Mouse (Mus musculus) olfactory bulb, adult 2 months (tissue): ENCODE results near the gene Plcb3. TPM values are rescaled to one million over a fixed set of nuclear protein-coding genes. Genes with fewer than 3 reads are reported as not detected.
"Not testable (repeated sequence)": the region's sequence is repeated elsewhere in the genome, so short reads cannot be mapped to it uniquely, and the experiment has no call there.

Experiments used
- H3K27ac ChIP-seq: fragments of 200-500 bp; 2 replicates; pipeline ENCODE4 v1.5.1; 2012; ENCODE audit warnings: low read depth, low read length; ENCODE audit not compliant: insufficient read depth
- H3K4me1 ChIP-seq: fragments of 200-500 bp; 2 replicates; pipeline ENCODE4 v1.6.1; 2012; ENCODE audit warnings: low read length; ENCODE audit not compliant: control insufficient read depth, insufficient read depth
- H3K4me3 ChIP-seq: fragments of 200-500 bp; 2 replicates; pipeline ENCODE4 v1.5.1; 2012; ENCODE audit warnings: mild to moderate bottlenecking, low read depth, low read length, moderate library complexity; ENCODE audit not compliant: insufficient read depth
- CTCF ChIP-seq: fragments of 200-500 bp; IDR thresholded peaks from 2 replicates; pipeline ENCODE4 v1.5.1; 2012; ENCODE audit warnings: low read depth, mild to moderate bottlenecking, low read length, moderate library complexity; ENCODE audit not compliant: insufficient read depth
- POLR2A ChIP-seq: fragments of 200-500 bp; IDR thresholded peaks from 2 replicates; pipeline ENCODE4 v1.6.1; 2012; ENCODE audit warnings: mild to moderate bottlenecking, low read depth, low read length, moderate library complexity; ENCODE audit not compliant: insufficient read depth
- WGBS: fragments of 180-500 bp; shearing (Covaris S2); methylation state at CpG from one replicate; pipeline ENCODE4 v1.1.7; 2018; 5-methylcytosine and 5-hydroxymethylcytosine counted together
- polyA plus RNA-seq: library from polyadenylated mRNA; stranded (reverse); fragments of >200 nt; gene quantifications from 2 replicates; pipeline ENCODE4 v1.2.4, GENCODE M21; 2012; ENCODE audit warnings: low replicate concordance; ENCODE audit not compliant: missing spikeins, insufficient read depth, insufficient read length

Gene Plcb3
- polyA plus RNA-seq, 1 experiment, result not detected

DNA sequence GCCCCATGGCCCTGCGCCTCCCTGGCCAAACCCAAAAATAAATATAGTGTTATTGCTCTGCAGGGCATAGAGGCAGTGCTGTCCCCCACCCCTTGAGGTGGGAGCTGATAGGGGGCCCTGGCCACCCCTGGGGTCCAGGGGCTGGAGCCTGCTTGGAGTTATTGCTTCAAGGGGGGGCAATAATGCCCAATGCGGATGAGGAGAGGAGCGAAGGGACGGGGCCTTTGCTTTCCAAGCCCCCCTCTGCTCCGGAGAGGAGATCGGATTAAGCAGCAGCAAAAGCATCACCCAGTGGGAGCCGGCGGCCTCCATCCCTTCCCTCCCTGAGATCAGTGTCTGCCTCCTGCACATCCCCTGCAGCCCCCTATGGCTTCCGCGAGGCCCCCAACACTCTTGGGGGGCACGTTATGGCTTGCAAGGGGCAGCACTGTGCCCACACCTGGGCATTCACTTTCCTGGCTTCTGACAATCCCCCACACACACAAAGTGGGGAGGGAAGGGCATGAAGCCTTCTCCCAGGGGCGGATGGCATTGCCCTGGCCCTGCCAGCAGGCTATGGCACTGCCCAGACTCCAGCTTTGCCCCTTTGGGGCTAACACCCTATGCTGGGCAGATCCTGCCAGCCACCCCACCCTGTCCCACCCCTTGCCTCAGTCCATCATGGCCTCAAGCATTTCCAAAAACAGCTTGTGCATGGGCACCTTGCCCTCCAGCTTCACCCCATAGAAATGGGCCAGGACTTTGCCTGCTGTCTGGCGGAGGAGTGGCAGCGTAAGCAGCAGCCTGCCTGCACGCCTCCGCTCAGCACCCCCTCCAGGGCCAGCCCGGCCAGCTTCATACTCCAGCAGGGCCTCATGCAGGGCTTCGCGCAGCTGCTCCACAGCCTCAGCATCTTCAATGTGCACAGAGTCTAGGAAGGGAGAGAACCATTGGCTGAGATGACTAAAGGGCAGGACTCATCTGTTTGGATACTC, 64.9 kb downstream of the Plcb3 start:
- no peak for TF ChIP-seq POLR2A
- TF ChIP-seq CTCF, result no peak
- 75% methylated on average over 19 of the region's 19 CpGs for WGBS
- H3K4me1 ChIP-seq, result peaks cover 36% of the 10 kb centered on the region
- no peak overlapping the region for H3K4me3 ChIP-seq
- H3K27ac ChIP-seq, result no peak overlapping the region

DNA sequence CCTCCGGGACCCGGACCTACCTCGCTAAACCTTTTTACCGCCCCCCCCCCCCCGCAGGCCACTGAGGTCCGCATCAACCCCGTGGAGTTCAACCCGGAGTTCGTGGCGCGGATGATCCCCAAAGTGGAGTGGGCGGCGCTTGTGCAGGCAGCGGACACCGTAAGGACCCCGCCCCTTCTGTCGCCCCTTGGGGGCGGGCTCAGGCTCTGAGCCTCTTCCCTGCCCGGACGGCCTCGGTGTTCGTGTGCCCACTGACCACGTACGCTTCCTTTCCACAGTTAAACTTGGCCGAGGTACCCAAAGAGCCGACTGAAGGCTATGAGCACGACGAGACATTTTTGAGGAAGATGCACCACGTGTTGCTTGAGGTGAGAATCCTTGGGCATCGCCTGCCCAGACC, 66.0 kb downstream of the Plcb3 start:
- WGBS, result 0% methylated on average over 30 of the region's 30 CpGs
- Histone ChIP-seq H3K4me1 (peaks cover 35% of the 10 kb centered on the region), H3K4me3 (peak overlapping the region; percentile 60)
- H3K27ac ChIP-seq, result not testable (repeated sequence)

DNA sequence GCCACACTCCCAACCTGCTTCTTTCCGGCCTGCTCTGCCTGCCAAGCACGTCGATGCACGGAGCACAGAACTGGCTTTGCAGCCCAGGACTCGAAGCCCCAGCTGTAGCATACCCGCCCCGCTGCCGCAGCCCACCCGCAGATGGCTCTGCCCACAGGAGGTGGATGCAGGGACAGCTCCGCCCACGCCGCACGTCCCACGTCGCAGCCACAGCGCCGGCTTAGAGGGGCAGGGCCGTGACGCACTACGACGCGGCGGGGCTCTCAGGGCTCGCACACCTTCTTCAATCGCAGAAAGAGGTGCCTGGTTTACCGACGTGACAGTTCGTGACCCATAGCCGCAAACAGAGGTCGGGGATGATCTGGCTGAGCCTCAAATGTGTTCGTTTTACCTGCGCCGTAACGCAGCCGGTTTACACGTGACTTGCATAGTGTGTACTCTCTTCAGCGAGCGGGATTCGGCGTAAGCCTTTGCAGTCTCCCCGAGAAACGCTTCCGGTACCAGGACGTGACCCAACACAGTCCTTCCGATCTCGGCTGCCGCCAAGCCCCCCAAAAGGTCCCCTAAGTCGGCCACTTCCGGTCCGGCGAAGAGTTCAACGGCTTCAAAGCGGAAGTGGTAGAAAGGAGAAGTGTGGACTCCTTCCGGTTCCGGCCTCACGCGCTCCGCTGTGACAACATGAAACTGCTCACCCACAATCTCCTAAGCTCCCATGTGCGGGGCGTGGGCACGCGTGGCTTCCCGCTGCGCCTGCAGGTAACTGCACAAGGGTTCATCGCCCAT, 66.6 kb downstream of the Plcb3 start, which contains the start of the genes Trmt112 and Prdx5:
Gene Trmt112 (plus strand): TSS at position 192 of the 783 bp plus-strand sequence.
Gene Prdx5 (minus strand): TSS at position 600 of the 783 bp plus-strand sequence.
- Histone ChIP-seq H3K27ac (peak within 1 kb of the TSS; percentile 89), H3K4me3 (peak within 1 kb of the TSS; percentile 60), H3K4me1 (peaks cover 35% of the 10 kb centered on the region)
- under 1% methylated on average over 65 of the region's 65 CpGs for WGBS
- TF ChIP-seq POLR2A, result peak; percentile 80
- no peak for TF ChIP-seq CTCF

DNA sequence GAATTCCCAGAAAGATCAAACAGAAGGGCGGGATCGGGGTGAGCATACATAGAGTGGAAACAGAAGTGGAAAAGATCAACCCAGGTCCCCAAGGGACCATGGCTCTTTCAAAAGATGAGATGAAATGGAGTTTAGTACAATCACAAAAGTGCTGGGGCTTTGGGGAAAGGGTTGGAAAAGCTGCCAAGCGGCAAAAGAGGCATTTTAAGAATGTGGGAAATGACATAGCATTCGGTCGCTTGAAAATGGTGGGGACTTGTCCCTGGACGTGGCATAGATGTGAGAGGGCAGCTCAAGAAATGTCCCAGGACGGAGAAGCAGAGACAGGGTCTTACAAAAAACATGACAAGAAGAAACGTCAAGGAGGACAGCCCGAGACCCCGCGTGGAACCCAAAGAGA, 67.2 kb downstream of the Plcb3 start:
- Histone ChIP-seq H3K4me1 (peaks cover 33% of the 10 kb centered on the region), H3K4me3 (peak overlapping the region; percentile 60), H3K27ac (peak overlapping the region; percentile 89)
- TF ChIP-seq CTCF (no peak), POLR2A (no peak)
- 3% methylated on average over 11 of the region's 11 CpGs for WGBS

DNA sequence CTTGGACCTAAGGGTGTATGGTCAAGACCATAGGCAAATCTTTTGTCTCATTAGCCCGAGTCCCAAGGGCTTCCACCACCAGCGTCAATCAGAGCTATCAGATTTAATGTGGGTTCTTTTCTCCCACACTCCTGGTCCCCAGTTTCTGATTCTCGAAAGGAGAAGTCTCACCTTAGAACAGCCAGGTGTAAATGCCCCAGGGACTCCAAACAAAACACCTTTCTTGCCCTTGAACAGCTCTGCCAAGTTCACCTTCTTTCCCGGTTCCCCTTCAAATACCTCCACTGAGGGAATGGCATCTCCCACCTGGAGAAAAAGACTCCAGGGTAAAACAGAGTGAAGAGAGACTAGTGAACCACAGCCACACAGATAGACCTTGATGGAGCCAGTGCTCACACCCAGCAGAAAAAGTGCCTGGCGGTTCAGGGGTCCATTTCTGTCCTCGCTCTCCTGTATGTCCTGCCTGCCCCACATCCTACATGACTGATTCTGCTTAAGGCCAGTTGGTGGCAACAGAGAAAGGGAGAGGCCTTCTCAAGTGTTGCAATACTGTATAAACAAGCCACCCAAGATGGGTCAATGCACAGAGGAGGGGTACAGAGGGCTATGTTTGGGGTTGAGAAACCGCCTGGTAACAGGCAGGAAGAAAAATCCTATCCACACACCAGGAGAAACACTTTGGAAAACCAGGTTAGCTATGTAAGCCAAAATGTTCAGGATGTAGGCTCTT, 68.3 kb downstream of the Plcb3 start:
- no peak for TF ChIP-seq CTCF
- TF ChIP-seq POLR2A, result no peak
- 83% methylated on average over 7 of the region's 7 CpGs for WGBS
- Histone ChIP-seq H3K4me3 (peak overlapping the region; percentile 6; the same call in 1 of the 2 replicates), H3K27ac (no peak overlapping the region), H3K4me1 (peaks cover 29% of the 10 kb centered on the region)

DNA sequence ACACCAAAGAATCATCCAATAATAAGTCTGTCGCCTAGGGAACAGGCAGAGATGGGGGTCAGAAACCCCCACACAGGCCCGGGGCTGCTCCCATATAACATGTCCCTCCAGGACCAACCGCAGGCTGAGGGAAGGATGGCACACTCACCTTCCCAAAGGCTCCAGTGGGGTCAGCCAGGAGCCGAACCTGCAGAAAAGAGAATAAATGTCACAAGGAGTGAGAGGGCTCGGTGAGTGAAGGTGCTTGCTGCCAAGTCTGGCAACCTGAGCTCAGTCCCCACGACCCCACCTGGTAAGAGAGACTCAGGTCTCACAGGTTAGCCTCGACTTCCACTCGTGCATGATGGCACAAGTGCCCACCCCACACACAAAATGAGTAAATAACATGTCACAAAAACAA, 69.2 kb downstream of the Plcb3 start:
- Histone ChIP-seq H3K4me3 (no peak overlapping the region), H3K27ac (no peak overlapping the region), H3K4me1 (peaks cover 29% of the 10 kb centered on the region)
- 88% methylated on average over 8 of the region's 8 CpGs for WGBS
- TF ChIP-seq POLR2A (no peak), CTCF (no peak)

DNA sequence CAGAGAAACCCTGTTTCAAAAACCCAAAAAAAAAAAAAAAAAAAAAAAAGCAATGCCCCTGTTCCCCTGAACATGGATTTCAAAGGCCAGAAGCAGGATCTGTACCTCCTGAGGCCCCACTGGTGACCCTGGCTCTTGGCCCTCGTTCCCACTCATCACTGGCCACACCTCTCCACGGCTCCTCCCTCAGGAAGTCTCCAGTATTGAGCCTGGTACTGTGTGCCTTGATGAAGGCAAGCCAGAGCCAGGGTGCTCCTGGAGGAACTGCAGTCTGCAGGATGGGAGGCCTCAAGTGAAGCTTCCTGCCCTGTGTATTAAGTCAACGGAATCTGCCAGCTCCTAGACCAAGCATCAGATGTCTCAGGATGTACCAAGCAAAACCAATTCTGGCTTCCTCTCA, 70.1 kb downstream of the Plcb3 start:
- Histone ChIP-seq H3K4me3 (no peak overlapping the region), H3K27ac (no peak overlapping the region), H3K4me1 (peaks cover 23% of the 10 kb centered on the region)
- TF ChIP-seq POLR2A (no peak), CTCF (no peak)
- 80% methylated on average over 3 of the region's 3 CpGs for whole genome bisulfite sequencing

DNA sequence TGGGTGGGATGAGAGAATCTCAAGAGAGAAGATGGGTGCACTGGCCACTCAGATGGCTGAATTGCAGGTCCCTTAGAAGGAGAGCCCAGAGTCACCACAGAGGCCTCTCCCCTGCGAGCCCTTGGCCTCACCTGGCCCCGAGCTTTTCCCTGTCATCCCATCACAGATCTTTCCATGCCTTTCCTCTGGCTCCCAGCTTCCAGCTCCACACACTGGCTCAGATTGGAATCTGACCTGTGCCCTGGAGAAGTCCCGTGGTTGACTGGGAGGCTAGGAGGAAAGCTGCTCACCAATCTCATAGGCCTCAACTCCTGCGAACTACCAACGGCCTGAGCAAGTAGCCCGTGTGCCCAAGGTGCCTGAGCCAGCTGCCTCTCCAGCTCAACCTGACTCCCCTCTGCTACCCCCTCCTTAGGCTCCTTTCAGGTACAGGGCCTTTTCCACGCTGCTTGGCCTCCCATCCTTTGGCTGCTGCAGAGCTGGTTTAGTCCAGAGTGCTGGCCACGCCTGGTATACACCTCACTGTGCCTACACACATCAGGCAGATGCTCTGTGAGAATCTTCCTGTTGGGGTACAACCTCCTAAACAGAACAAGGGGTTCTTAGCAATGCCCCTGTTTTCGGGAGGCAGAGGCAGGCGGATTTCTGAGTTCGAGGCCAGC, 70.6 kb downstream of the Plcb3 start:
- TF ChIP-seq POLR2A (no peak), CTCF (no peak)
- H3K27ac ChIP-seq, result no peak overlapping the region
- 92% methylated on average over 11 of the region's 11 CpGs for WGBS

More for the DNA sequence above, 70.6 kb downstream of the Plcb3 start:
- Histone ChIP-seq H3K4me3 (no peak overlapping the region), H3K4me1 (peaks cover 19% of the 10 kb centered on the region)
